Mouse (Mus musculus): Measurements from ENCODE around the gene Galt. TPM values are rescaled to one million over a fixed set of nuclear protein-coding genes. Genes with fewer than 3 reads are reported as not detected.

Galt gene
- polyA plus RNA-seq, 1 experiment from 2014 or later = 54.8 TPM

DNA sequence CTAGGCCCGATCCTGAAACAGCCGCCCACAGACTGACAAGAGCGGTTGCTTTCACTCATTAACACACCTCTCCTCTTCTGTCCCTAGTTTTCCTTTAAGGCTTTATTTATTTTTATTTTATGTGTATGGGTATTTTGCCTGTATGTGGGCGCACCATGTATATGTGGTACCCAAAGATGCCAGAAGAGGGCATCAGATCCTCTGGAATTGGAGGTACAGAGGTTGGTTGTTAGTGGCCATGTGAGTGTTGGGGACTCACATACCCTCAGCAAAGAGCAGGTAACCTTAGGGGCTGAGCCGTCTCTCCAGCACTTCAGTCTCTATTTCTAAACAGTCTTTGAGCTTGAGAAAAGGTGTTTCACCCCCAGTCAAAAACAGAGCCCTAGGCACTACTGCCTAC is 39.4 kb upstream of the Galt start:
- no peak for ATAC-seq (ENCODE audit: low FRiP score)
- Histone ChIP-seq H3K4me2 (no peak overlapping the region), H3K4me1 (peaks cover 52% of the 10 kb centered on the region), H3K36me3 (peaks cover 40% of the 10 kb centered on the region), H3K27ac (replicated peaks) (no peak overlapping the region), H3K4me3 (replicated peaks) (no peak overlapping the region), H3K27me3 (replicated peaks) (no peaks in the 10 kb centered on the region), H3K9ac (replicated peaks) (no peak overlapping the region), H3K9me3 (replicated peaks) (no peaks in the 10 kb centered on the region)
- 90% methylated on average over 5 of the region's 5 CpGs for WGBS

DNA sequence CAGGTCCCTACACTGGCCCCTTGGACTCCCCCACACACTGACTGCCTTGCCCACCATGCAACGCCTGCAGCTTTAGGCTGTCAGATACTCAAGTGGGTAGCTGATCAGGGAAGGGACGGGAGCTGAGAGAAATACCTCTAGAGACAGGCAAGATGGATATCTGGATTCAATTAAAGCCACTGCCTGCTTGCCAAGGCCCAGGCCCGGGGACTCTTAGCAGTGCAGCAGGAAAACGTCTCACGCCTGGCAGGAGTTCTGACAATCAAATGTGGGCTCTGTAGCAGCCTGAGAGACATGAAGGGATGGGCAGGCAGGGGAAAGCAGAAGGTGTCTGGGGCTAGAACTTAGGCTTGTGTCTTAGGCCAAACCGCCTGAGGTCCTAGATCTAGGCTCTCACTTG is 38.2 kb upstream of the Galt start:
- no peak for ATAC-seq (ENCODE audit: low FRiP score)
- Histone ChIP-seq H3K4me1 (peaks cover 46% of the 10 kb centered on the region), H3K9me3 (replicated peaks) (no peaks in the 10 kb centered on the region), H3K4me2 (no peak overlapping the region), H3K36me3 (peaks cover 40% of the 10 kb centered on the region), H3K9ac (replicated peaks) (no peak overlapping the region), H3K4me3 (replicated peaks) (no peak overlapping the region), H3K27me3 (replicated peaks) (no peaks in the 10 kb centered on the region), H3K27ac (replicated peaks) (no peak overlapping the region)
- 72% methylated on average over 6 of the region's 6 CpGs for WGBS

DNA sequence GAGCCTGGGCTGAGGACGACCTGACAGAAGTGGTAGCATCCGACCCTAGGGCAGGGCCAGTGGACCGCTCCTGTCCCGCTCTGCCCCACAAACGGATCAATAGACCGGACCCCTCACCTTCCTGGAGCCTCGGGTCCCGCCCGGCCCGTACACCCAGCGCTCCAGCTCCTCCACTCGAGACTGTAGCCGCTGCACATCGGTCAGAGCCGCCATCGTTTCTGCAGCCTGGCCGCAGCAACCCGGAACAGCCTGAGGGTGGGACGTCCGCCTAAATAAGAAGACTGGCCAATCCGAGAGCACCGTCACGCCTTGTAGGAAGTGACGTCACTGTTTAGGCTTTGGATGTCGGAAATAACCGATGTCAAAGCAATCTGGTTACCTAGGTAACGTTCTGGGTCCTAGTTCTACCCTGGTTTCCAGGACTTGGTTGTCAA is 32.1 kb upstream of the Galt start, which contains the start of gene Dctn3:
Dctn3 (minus strand) TSS at position 253 of the 434 bp plus-strand sequence.
- 0% methylated on average over 27 of the region's 27 CpGs for WGBS
- Histone ChIP-seq H3K4me3 (replicated peaks) (peak within 1 kb of the TSS; percentile 94), H3K36me3 (peaks cover 22% of the 10 kb centered on the region), H3K27me3 (replicated peaks) (peaks cover 41% of the 10 kb centered on the region), H3K4me1 (peaks cover 38% of the 10 kb centered on the region), H3K9me3 (replicated peaks) (no peaks in the 10 kb centered on the region), H3K4me2 (peak within 1 kb of the TSS; percentile 75), H3K27ac (replicated peaks) (peak within 1 kb of the TSS; percentile 77), H3K9ac (replicated peaks) (peak within 1 kb of the TSS; percentile 86)
- ATAC-seq (ENCODE audit: low FRiP score) = peak; percentile 96

DNA sequence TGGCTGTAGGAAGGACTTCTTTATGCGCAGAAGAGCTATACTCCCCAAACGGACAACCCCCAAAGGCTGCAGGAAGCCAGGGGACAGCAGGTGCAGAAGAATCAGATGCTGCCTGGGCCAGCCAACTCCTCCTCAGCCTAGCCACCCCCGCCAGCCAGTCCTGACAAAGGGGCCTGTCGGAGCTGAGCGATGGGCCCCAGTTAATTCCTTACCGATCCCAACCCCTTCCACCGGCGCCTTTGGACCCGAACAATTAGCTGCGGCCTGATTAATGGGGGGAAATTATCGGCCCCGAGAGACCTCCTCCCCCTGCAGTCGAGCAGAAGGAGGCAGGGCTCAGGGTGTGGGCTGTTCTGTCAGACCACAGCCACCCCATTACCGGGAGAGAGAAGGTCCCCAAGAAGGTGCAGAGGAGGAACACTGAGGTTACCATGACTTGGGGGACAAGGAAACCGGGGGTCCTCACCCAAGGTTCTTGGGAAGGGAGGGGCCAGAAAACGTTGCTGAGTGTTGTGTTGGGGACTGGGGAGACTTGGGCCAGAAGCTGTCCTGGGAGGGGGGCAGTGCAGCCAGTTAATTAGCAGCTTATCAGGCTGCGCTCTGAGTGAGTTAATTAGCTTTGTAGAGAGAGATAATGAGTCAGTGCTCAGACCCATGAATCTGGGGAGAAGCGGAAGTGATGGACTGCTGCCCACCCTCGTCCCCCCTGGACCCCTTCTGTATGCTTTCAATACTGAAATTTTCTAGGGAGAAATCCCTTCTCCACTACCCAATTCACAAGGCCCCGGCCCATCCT is 28.0 kb upstream of the Galt start:
- H3K9me3 ChIP-seq (replicated peaks) = no peaks in the 10 kb centered on the region
- no peaks in the 10 kb centered on the region for H3K36me3 ChIP-seq
- no peak overlapping the region for H3K4me3 ChIP-seq (replicated peaks)
- 8% methylated on average over 20 of the region's 20 CpGs for WGBS
- ATAC-seq (ENCODE audit: low FRiP score) = no peak
- no peak overlapping the region for H3K27ac ChIP-seq (replicated peaks)
- peak overlapping the region; percentile 32; the same call in 1 of the 2 replicates for H3K9ac ChIP-seq (replicated peaks)
- H3K4me2 ChIP-seq = peak overlapping the region; percentile 31
- H3K4me1 ChIP-seq = peaks cover 41% of the 10 kb centered on the region
- H3K27me3 ChIP-seq (replicated peaks) = peaks cover 74% of the 10 kb centered on the region

DNA sequence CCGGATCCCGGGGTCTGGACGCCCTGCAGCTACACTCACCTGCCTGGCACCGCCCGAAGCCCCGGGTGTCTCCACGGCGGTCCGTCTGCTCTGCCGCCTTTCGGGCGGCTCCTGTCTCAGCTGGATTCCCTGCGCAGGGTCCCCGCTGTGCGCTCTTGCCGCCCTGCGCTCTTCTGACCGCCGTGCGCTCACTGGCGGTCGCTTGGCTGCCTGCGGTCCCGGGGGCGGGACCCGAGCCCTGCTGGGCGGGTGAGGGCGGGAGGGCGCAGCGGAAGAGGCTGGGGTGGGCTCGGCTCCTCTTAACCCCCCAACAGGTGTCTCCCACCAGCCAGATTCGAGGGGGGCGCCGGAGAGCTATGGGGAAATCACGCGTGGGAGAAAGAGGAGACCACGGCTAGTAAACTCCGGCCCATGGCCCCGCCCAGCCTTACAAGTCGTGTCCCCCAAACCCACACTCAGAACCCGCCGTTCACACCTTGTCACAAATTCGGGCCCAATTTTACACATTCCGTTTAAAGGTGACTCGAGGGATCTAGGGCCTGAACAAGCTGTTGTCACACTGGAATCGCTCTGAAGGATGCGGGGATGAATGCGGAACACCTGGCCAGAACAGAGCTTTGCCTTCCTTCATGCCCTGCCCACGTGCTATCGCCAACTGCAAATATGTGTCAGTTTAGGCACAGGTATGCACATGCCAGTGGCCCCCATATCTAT is 23.8 kb upstream of the Galt start, which contains the start of gene Arid3c:
Arid3c (minus strand) TSS at position 91 of the 714 bp plus-strand sequence.
- Histone ChIP-seq H3K27me3 (replicated peaks) (peaks cover 66% of the 10 kb centered on the region), H3K4me1 (peaks cover 25% of the 10 kb centered on the region), H3K36me3 (no peaks in the 10 kb centered on the region), H3K4me2 (peak within 1 kb of the TSS; percentile 88), H3K9me3 (replicated peaks) (no peaks in the 10 kb centered on the region), H3K4me3 (replicated peaks) (peak within 1 kb of the TSS; percentile 39), H3K9ac (replicated peaks) (peak within 1 kb of the TSS; percentile 38), H3K27ac (replicated peaks) (no peak within 1 kb of the TSS)
- WGBS = 2% methylated on average over 50 of the region's 50 CpGs
- no peak for ATAC-seq (ENCODE audit: low FRiP score)

DNA sequence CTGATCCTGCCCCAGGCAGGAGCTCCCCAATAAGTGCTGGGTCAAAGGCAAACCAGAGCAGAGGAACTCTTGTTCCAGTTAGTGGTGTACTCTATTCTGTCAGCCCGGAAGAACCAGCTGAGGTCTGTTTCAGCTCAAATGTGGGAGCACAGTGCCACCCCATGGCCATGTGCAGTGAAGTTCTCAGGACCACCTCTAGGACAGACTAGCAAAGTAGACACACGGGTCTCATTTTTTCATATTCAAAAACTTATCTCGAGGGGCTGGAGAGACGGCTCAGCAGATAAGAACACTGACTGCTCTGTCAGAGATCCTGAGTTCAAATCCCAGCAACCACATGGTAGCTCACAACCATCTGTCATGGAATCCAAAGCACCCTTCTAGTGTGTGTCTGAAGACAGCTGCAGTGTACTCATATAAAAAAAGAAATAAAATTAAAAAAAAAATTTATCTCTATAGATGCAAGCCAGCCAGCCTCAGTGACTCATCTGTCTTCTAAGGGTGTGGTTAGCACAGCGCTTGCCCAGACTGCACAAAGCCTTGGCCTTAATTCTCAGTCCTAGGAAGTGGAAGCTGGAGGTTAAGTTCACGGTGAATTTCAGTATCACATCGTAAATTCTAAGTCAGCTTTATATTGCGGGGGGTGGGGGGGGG is 17.3 kb upstream of the Galt start:
- Histone ChIP-seq H3K4me1 (peaks cover 21% of the 10 kb centered on the region), H3K36me3 (peaks cover 9% of the 10 kb centered on the region), H3K27me3 (replicated peaks) (peaks cover 13% of the 10 kb centered on the region), H3K4me2 (no peak overlapping the region), H3K4me3 (replicated peaks) (no peak overlapping the region), H3K27ac (replicated peaks) (no peak overlapping the region), H3K9me3 (replicated peaks) (no peaks in the 10 kb centered on the region), H3K9ac (replicated peaks) (no peak overlapping the region)
- WGBS = 43% methylated on average over 8 of the region's 8 CpGs
- ATAC-seq (ENCODE audit: low FRiP score) = 0 out of 2 replicates have a peak, but pooled peaks have one; percentile 24

DNA sequence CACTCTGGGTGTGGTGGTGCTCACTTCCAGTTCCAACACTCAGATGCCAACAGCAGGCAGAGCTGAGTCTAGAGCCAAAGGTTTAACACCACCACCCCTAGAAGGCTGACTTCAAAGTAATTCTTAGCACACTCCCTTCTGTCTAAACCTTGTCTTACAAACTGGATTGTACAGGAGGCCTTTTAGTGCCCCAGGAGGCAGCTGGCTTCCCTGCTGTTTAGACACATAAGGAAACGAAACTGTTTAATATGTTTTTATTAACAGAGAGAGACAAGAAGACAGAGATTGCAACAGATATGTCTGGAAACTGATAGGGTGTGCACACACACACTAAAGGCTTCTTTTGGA is 16.8 kb upstream of the Galt start:
- Histone ChIP-seq H3K9ac (replicated peaks) (no peak overlapping the region), H3K4me3 (replicated peaks) (no peak overlapping the region), H3K4me1 (peaks cover 21% of the 10 kb centered on the region), H3K36me3 (peaks cover 9% of the 10 kb centered on the region), H3K4me2 (no peak overlapping the region), H3K27me3 (replicated peaks) (peaks cover 8% of the 10 kb centered on the region), H3K9me3 (replicated peaks) (no peaks in the 10 kb centered on the region), H3K27ac (replicated peaks) (no peak overlapping the region)
- ATAC-seq (ENCODE audit: low FRiP score) = no peak
- WGBS = 52% methylated on average over 1 of the region's 1 CpGs

DNA sequence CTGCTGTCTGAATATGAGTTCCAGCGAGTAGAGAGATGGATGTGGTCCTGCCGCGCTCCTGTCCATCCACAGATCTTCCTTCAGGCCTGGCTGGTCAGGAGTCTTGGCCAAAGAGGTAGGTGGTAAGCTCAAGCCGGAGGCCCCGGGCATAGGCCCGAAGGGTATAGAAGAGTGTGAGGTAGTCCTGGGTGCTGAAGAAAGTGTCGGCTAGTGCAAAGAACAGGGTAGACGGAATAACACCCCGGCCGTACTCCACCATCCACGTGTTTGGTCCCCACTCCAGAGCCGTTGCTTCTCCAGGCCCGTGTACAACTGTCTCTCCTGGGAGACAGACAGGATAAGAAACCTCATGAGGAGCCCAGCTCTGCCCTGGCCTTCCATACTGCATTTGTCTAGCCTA is 15.8 kb upstream of the Galt start:
- Histone ChIP-seq H3K36me3 (peaks cover 9% of the 10 kb centered on the region), H3K4me3 (replicated peaks) (no peak overlapping the region), H3K9ac (replicated peaks) (no peak overlapping the region), H3K27ac (replicated peaks) (no peak overlapping the region), H3K27me3 (replicated peaks) (no peaks in the 10 kb centered on the region), H3K4me1 (peaks cover 21% of the 10 kb centered on the region), H3K9me3 (replicated peaks) (no peaks in the 10 kb centered on the region), H3K4me2 (peak overlapping the region; percentile 86; the same call in 1 of the 2 replicates)
- 96% methylated on average over 13 of the region's 13 CpGs for WGBS
- no peak for ATAC-seq (ENCODE audit: low FRiP score)

DNA sequence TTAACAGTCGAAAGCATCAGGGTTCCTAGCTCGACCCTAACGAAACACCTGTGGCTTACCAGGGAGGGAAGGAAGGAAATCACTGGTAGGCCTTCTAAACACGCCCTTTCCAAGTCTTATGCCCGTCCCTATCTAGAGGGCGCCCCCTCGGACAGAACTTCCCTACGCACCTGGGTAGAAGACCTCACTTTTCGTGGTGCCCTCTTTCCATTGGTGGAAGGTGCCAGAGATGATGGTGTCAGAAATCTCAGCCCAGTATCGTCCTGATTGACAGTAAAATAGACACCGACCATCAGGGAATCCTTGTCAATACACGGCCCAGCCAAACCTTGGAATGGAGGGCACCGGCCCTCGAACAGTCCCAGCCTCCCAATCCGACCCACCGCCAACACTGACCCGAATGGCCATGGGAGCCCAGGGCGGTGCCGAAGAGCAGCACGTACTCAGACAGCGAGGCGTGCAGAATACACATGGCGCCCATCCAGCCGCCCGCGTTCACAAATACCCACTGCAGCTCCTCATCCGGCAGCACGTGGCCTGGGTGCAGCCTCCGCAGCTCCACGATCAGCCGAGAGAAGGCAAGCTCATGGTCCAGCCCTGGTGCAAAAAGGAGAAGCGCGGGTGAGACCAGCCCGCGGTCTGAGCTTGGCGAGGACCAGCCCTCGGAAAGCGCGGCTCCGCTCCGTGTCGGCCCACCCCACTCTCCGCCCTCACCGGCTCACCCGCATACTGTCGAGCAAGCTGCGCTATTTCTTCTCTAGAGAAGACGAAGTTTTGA is 14.5 kb upstream of the Galt start:
- Histone ChIP-seq H3K4me1 (peaks cover 21% of the 10 kb centered on the region), H3K4me2 (peak overlapping the region; percentile 86), H3K27me3 (replicated peaks) (peaks cover 3% of the 10 kb centered on the region; the same call in 1 of the 2 replicates), H3K27ac (replicated peaks) (peak overlapping the region; percentile 86), H3K9ac (replicated peaks) (peak overlapping the region; percentile 67), H3K36me3 (peaks cover 9% of the 10 kb centered on the region), H3K9me3 (replicated peaks) (no peaks in the 10 kb centered on the region), H3K4me3 (replicated peaks) (peak overlapping the region; percentile 77)
- peak; percentile 82 for ATAC-seq (ENCODE audit: low FRiP score)
- under 1% methylated on average over 44 of the region's 48 CpGs for WGBS

DNA sequence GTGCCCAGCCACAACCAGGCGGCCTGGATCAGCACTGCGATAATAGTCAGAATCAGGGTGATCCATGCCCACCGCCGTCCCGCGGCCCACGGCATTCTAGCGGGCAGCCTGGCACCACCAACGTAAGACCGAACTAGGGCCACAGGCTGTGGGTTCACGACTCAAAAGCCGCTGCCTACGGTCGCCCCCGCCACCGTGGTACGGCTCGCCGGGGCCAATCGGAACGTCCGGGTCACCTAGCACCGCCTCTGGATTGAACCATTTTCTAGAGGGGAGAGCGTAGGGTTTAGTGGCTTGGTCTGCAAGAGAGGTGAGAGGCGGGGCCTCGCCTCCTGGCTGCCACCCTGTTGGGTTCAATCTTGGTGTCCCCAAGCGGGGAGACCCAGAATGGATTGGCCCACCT is 13.9 kb upstream of the Galt start:
- peaks cover 3% of the 10 kb centered on the region; the same call in 1 of the 2 replicates for H3K27me3 ChIP-seq (replicated peaks)
- H3K4me2 ChIP-seq = peak overlapping the region; percentile 86
- no peaks in the 10 kb centered on the region for H3K9me3 ChIP-seq (replicated peaks)
- peaks cover 21% of the 10 kb centered on the region for H3K4me1 ChIP-seq
- peak overlapping the region; percentile 67 for H3K9ac ChIP-seq (replicated peaks)
- ATAC-seq (ENCODE audit: low FRiP score) = peak; percentile 97
- peak overlapping the region; percentile 77 for H3K4me3 ChIP-seq (replicated peaks)
- H3K36me3 ChIP-seq = peaks cover 9% of the 10 kb centered on the region
- WGBS = 0% methylated on average over 27 of the region's 27 CpGs
- H3K27ac ChIP-seq (replicated peaks) = peak overlapping the region; percentile 86

DNA sequence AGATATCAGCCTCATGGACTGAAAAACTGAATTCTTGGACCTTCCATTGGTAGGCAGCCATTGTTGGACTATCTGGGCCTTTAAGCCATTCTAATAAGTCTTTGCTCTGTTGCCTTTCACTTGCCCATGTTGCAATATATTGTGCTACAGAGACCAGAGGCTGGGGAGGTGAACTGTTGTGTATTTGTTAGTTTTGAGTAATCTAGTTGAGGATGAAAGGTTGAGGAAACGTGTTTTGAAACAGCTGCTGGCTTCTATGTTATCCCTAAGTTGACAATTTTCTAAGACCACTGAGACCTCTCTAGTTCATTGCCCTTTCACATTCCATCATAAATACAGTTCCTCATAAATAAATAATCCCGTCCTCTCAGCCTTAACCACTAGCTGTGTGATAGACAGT is 10.9 kb upstream of the Galt start:
- peaks cover 3% of the 10 kb centered on the region; the same call in 1 of the 2 replicates for H3K27me3 ChIP-seq (replicated peaks)
- H3K4me3 ChIP-seq (replicated peaks) = no peak overlapping the region
- H3K9me3 ChIP-seq (replicated peaks) = no peaks in the 10 kb centered on the region
- H3K9ac ChIP-seq (replicated peaks) = no peak overlapping the region
- H3K36me3 ChIP-seq = no peaks in the 10 kb centered on the region
- no peak overlapping the region for H3K27ac ChIP-seq (replicated peaks)
- no peak overlapping the region for H3K4me2 ChIP-seq
- peaks cover 20% of the 10 kb centered on the region for H3K4me1 ChIP-seq
- ATAC-seq (ENCODE audit: low FRiP score) = no peak
- WGBS = 74% methylated on average over 2 of the region's 2 CpGs
